Mouse (Mus musculus) cortical plate, adult 2 months (tissue): ENCODE measurements around the gene 1700013H16Rik.
"Not testable (repeated sequence)": the region's sequence is repeated elsewhere in the genome, so short reads cannot be mapped to it uniquely, and the experiment has no call there.

Source experiments
- CTCF ChIP-seq: fragments of 200-500 bp; IDR thresholded peaks from 2 replicates; pipeline ENCODE4 v1.5.1; 2011; ENCODE audit warnings: mild to moderate bottlenecking, control low read depth, low read length; ENCODE audit not compliant: insufficient read depth; ENCODE audit errors: extremely low read depth
- POLR2A ChIP-seq: fragments of 200-500 bp; IDR thresholded peaks from 2 replicates; pipeline ENCODE4 v1.6.1; 2011; ENCODE audit warnings: mild to moderate bottlenecking, low read length, control low read depth; ENCODE audit not compliant: insufficient read depth; ENCODE audit errors: extremely low read depth

GRCm38 (mm10) chrX:53797519-53797918 is 39.9 kb upstream of the 1700013H16Rik start, which contains the start of gene Xlr:
- not testable (repeated sequence) for TF ChIP-seq CTCF, POLR2A
